Mouse (Mus musculus): ENCODE results near the gene Gm20388.

DNA sequence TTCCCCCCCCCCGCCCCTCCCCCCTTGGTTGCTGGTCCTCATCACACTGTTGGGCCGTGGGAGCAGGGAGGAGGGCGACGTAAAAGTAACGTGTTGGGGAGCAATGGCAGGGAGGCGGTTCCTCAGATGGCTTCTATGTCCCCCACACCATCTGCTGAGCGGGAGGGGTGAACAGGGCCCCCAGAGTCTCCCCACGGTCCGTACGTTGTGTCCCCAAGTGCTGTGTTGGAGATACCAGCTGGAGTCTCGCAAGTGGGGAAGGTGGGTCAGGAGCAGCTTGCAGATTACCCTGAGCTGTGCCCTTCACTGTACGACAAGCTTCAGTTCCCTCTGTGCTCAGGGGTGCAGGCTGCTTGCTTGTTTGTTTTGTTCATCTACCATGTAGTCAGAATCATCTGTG, 1813.2 kb downstream of the Gm20388 start:
- TF ChIP-seq POLR2A (IDR thresholded peaks at IDR 0.05; ENCODE audit: borderline replicate concordance, extremely low read depth, insufficient read depth, insufficient read length, poor library complexity, severe bottlenecking) (no peak), CTCF (IDR thresholded peaks at IDR 0.05; ENCODE audit: borderline replicate concordance, extremely low read depth, insufficient read depth, insufficient read length) (no peak)

All from brain, embryonic 14.5 days (tissue).